Mouse (Mus musculus) heart, postnatal 0 days (tissue): Measurements from ENCODE around the gene Ube2r2.

Source experiments
- CTCF ChIP-seq: IDR thresholded peaks from 2 replicates; pipeline ENCODE4 v1.5.1; 2016; ENCODE audit warnings: antibody characterized with exemption, control low read depth, low read depth
- EP300 ChIP-seq: IDR thresholded peaks from 2 replicates; pipeline ENCODE4 v1.6.1; 2016; ENCODE audit warnings: antibody characterized with exemption, low read depth

- no peak for TF ChIP-seq CTCF
- no peak for TF ChIP-seq EP300
These were observed 39.1 kb downstream of the Ube2r2 start for GRCm38 (mm10) chr4:41174631-41175030.
